Mouse (Mus musculus) myocyte (in vitro differentiated cells): ENCODE data around the gene Alg10b.

Experiments used
- E2F4 ChIP-seq: IDR thresholded peaks from one replicate; pipeline ENCODE4 v1.6.1; 2011; ENCODE audit warnings: mild to moderate bottlenecking, control low read depth, moderate library complexity; ENCODE audit not compliant: insufficient read depth
- MAX ChIP-seq: IDR thresholded peaks from one replicate; pipeline ENCODE4 v1.6.1; 2011; ENCODE audit warnings: low read depth, mild to moderate bottlenecking, control low read depth
- MYOD1 ChIP-seq, 3 experiments: IDR thresholded peaks; one replicate each; pipeline ENCODE4 v1.6.1; 2011; ENCODE audit warnings: control low read depth in 2 of 3, low read depth in 2 of 3, mild to moderate bottlenecking in 2 of 3, moderate library complexity in 1 of 3; ENCODE audit not compliant: insufficient read length in 2 of 3, control insufficient read depth in 1 of 3
- MYOG ChIP-seq, 3 experiments: IDR thresholded peaks; one replicate each; pipeline ENCODE4 v1.6.1; 2011; ENCODE audit warnings: control low read depth in 2 of 3, low read depth in 2 of 3, mild to moderate bottlenecking in 2 of 3; ENCODE audit not compliant: insufficient read length in 2 of 3, control insufficient read depth in 1 of 3, insufficient read depth in 1 of 3
- POLR2A ChIP-seq: IDR thresholded peaks from one replicate; pipeline ENCODE4 v1.6.1; 2011; ENCODE audit warnings: low read depth, mild to moderate bottlenecking, control low read depth, moderate library complexity; ENCODE audit not compliant: insufficient read length
- POLR2AphosphoS2 ChIP-seq: IDR thresholded peaks from one replicate; pipeline ENCODE4 v1.6.1; 2011; ENCODE audit warnings: low read depth, control low read depth; ENCODE audit not compliant: insufficient read length
- USF1 ChIP-seq: IDR thresholded peaks from one replicate; pipeline ENCODE4 v1.6.1; 2011; ENCODE audit warnings: low read depth, mild to moderate bottlenecking, control low read depth, moderate library complexity

- no peak for TF ChIP-seq POLR2A
- TF ChIP-seq MYOD1 (IDR thresholded peaks at IDR 0.05; ENCODE audit: control insufficient read depth in 1 of 3, insufficient read length in 2 of 3, low read depth in 2 of 3) = no peak
- no peak for TF ChIP-seq MYOG (IDR thresholded peaks at IDR 0.05; ENCODE audit: control insufficient read depth in 1 of 3, insufficient read depth in 1 of 3, insufficient read length in 2 of 3, low read depth in 2 of 3)
- TF ChIP-seq E2F4 = no peak
- no peak for TF ChIP-seq USF1
- no peak for TF ChIP-seq POLR2AphosphoS2
- TF ChIP-seq MAX = no peak
Measured at GRCm38 (mm10) chr15:90183511-90183910, 40.6 kb upstream of the Alg10b start.
